Mouse (Mus musculus): ENCODE data around the gene Cant1. TPM values are rescaled to one million over a fixed set of nuclear protein-coding genes. Genes with fewer than 3 reads are reported as not detected.

Cant1 gene
- total RNA-seq (2021): 10 to 100 TPM; 37.4 to 40.7 TPM

- DNase-seq (ENCODE audit: low spot score in 2 of 2): peak; percentile 98 to 100
- intact Hi-C loops (cut with DNase I): no loop called here
These were observed at the start of gene Cant1 for GRCm38 (mm10) chr11:118418834-118419504. TSS of gene Cant1 (minus strand) at chr11:118419086.

GRCm38 (mm10) chr11:118467441-118468035 lies 48.7 kb upstream of the Cant1 start:
- intact Hi-C loops (cut with DNase I): no loop called here
- no peak for DNase-seq (ENCODE audit: low spot score in 2 of 2)

DNA sequence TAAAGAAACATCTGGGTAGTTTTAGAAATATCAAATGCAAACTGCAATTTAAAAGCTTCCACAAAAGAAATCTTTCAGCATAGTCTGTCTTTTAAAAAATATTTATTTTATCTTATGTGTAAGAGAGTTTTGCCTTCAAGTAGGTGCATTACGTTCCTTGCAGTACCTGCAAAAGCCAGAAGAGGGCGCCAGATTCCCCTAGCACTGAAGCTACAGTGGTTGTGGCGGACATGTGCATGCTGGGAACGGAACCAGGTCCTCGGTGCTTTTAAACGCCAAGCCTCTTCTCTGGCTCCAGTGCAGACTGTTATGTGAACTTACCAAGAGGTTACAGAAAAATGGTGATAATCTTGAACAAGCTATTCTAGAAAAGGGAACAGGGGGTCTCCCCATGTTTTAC lies 41.4 kb upstream of the Cant1 start:
- intact Hi-C loops (cut with DNase I): no loop called here
- no peak for DNase-seq (ENCODE audit: low spot score in 2 of 2)

GRCm38 (mm10) chr11:118459536-118459935 lies 40.6 kb upstream of the Cant1 start:
- intact Hi-C loops (cut with DNase I): no loop called here
- DNase-seq (ENCODE audit: low spot score in 2 of 2): no peak

GRCm38 (mm10) chr11:118459051-118459450 lies 40.2 kb upstream of the Cant1 start:
- intact Hi-C loops (cut with DNase I): no loop called here
- no peak for DNase-seq (ENCODE audit: low spot score in 2 of 2)

DNA sequence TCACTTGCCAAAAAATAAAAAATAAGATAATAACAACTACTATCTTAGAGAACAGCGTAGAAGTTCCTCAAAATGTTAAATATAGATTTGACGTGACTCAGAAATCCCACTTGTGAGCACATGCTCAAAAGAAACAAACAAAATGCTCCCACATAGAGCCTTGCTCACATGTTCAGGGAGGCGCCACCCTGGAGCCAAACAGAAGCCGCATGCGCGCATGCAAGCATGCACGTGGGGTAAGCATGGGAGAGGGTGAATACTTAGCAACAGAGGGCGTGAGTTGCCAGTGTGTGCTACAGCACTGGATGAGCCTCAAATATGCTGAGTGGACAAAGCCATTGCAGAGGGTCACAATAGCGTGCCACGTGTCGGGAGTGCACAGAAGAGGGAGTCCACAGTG lies 38.1 kb upstream of the Cant1 start:
- DNase-seq (ENCODE audit: low spot score in 2 of 2): peak; percentile 60 to 83
- intact Hi-C loops (cut with DNase I): no loop called here

DNA sequence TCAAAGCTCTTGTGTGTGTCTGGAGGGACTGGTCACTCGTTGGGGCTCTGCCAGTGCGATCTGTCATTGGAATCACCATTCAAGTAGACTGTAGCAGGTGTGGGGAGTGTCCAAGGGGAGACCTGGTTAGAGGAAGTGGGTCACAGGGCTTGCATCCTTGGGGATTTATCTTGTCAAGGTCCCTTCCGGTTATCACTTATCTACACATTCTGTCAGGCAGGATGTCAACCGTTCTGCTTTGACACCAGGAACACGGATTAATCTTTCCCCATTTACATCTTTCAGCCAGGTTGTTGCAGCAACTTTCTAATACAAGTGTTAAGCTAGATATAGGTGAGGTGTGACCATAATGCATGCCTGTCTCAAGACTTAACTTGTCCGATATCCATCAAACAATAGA lies 36.9 kb upstream of the Cant1 start:
- intact Hi-C loops (cut with DNase I): no loop called here
- no peak for DNase-seq (ENCODE audit: low spot score in 2 of 2)

DNA sequence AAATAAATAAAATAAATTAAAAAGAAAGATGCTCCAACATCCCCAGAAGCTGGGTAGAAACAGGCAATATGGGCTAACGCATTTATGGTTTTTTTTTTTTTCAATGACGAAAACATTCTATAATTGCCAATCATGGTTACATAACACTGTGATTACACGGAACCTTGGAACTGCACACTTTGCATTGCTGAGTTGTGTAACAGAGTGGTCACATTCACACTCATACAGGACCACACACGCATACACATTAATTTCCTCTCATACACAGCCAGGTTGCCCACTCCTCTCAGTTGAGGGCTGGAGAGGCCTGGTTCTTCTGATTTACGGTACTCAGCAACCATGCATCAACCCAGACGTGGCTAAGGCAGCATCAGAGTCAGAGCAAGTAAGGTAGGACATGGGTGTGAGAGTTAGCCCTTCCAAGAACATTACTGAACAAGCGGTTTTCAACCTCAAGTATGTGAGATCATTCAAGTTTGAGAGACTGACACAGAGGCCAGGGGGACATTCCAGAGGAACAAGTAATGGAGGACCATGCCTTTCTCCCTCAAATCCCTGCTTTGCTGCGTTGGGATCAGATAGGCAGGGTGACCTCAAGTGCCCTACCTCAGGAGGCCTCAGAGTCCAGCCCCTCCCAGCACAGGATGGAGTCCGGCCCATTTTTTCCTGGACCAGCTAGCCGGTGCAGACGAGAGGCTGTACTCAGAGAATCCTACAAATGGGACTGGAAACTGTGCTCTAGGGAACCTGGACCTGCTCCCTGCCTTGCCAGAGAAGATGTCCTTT lies 35.2 kb upstream of the Cant1 start:
- intact Hi-C loops (cut with DNase I): no loop called here
- DNase-seq (ENCODE audit: low spot score in 2 of 2): no peak

GRCm38 (mm10) chr11:118452955-118453354 lies 34.1 kb upstream of the Cant1 start:
- intact Hi-C loops (cut with DNase I): no loop called here
- no peak for DNase-seq (ENCODE audit: low spot score in 2 of 2)

- DNase-seq (ENCODE audit: low spot score in 2 of 2): no peak
- intact Hi-C loops (cut with DNase I): no loop called here
These were observed 32.3 kb upstream of the Cant1 start for GRCm38 (mm10) chr11:118451211-118451610.

DNA sequence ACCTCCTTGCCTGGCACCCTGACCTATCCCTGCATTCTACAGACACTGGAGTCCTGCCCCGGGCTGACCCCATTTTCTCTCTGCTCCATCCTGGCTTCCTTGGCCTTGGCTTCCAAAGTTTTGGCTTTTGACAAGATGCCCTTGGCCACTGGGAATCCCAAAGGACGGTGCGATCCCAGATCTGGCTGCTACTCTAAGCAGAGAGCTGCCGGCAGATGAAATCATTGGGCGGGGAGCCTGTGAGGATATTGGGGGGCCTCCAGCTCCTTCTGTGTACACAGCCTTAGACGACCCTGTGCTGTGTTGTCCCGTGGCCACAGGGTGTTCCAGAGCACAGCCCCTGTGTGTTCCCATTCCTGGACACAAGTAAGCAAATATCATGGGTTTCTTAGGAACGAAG lies 29.5 kb upstream of the Cant1 start:
- intact Hi-C loops (cut with DNase I): loop anchor here (5.0 kb wide), 1 partner anchor 289 kb away; no protein-coding TSS in a partner anchor

DNA sequence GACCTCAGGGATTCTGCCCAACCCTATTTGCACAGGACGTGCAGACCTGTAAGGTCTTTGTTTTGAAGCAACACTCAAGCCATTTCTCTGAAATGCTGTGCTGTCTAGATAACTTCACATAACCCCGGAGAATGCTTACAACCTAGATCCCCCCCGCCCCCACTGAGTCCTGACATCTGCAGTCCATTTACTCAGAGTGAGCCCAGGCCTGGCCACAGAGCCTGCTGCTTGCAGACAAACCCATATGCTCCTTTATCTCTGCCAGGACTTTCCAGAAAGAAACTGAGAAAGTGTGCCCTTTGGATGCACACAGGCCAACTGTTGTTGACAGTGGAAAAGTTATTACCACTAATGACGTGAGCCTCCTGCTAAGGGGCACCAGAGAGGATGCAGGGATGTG lies 28.5 kb upstream of the Cant1 start:
- DNase-seq (ENCODE audit: low spot score in 2 of 2): no peak
- intact Hi-C loops (cut with DNase I): loop anchor here (5.0 kb wide), 1 partner anchor 290 kb away; no protein-coding TSS in a partner anchor

More for the DNA sequence above, 29.5 kb upstream of the Cant1 start:
- DNase-seq (ENCODE audit: low spot score in 2 of 2): no peak

GRCm38 (mm10) chr11:118445843-118446242 lies 27.0 kb upstream of the Cant1 start:
- DNase-seq (ENCODE audit: low spot score in 2 of 2): peak; percentile 64 to 73
- intact Hi-C loops (cut with DNase I): loop anchor here (1.0 to 5.0 kb wide), 2 partner anchors 45 to 291 kb away; no protein-coding TSS in a partner anchor

DNA sequence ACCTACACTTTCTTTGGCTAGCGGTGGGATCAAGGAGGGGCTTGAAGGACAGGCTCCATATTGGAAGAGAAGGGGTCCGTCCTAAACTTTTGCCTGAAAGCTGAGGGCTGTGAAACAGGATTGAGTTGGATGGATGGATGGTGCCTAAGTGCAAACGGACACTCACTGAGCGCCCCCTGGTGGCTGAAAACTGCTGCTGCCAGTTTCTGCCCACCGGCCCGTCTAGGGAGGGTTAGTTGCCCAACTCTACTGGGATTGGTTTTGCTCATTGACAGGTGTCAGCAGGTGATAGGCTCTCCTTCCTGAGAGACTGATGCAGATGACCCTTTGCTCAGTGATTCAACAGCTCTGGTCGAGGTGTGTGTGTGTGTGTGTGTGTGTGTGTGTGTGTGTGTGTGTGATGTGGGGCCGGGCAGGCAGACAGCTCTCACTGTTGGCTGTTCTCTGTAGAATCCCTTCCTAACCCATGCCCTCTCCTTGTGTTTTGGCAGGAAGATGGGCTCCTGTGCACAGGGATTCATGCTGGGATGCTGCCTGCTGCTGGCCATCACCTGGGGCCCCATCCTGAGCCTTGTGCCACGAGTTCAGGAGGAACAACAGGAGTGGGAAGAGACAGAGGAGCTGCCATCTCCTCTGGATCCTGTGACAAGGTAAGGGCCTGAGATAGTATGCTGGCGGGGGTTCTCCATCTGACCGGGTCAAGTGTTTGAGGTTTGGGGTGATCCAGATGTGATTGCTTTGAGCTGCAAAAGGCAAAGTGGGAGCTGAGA lies 24.5 kb upstream of the Cant1 start:
- intact Hi-C loops (cut with DNase I): loop anchor here (1.0 kb wide), 1 partner anchor 19 kb away; no protein-coding TSS in a partner anchor
- DNase-seq (ENCODE audit: low spot score in 2 of 2): peak in 1 of 2 experiments; percentile 56

DNA sequence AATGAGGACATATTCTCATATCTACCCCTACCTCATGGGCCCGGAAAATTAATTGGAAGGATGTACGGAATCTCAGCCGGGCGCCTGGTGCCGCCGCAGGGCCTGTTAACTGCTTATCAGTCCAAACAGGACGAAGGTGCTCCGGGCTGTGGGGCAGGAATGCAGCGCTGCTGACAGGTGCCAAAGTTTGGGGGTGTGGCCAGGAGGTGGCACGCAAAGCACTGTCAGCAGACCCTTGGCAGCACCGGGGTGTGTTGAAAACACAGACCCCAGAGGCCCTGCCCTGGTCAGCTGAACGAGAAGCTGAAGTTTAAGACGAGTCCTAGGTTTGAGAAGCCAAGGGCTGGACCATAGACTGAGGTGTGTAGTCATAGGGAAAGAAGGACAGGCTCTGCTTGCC lies 23.8 kb upstream of the Cant1 start:
- no peak for DNase-seq (ENCODE audit: low spot score in 2 of 2)
- intact Hi-C loops (cut with DNase I): loop anchor here (1.0 kb wide), 1 partner anchor 18 kb away; no protein-coding TSS in a partner anchor

DNA sequence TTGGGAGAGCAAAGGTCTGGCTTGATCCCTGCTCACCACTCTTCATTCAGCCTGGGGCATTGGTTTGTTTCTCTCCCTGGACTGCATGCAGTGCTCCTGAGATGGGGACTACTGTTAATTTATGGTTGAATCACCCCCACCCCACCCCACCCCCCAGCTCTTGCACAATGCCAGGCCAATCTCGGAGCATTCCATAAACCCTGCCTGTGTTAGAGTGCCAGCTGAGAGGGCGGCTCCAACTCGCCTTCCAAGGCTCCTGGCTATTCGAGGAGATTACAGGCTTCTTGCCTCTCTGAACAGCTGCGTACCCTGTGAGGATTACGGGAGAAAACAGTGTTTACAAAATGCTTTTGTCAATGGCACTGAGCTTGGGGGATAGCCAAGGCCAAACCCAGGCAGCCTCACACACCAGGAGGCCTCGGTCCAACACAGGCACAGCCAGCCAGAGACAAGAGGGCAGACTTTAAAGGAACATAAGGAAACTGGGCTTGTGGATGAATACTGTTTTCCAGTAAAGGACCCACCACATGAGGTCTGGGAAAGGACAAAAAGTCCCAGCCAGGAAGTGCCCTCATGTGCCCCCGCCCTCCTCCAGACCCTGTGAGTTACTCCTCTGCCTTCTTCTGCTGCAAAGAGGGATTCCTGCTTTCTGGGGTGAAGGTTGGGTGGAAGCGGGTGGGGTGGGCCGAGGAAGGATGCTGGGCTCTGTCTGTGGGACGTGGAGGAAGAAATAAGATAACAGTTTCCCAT lies 20.0 kb upstream of the Cant1 start:
- DNase-seq (ENCODE audit: low spot score in 2 of 2): no peak
- intact Hi-C loops (cut with DNase I): no loop called here

- DNase-seq (ENCODE audit: low spot score in 2 of 2): no peak
- intact Hi-C loops (cut with DNase I): no loop called here
These were observed 17.6 kb upstream of the Cant1 start for GRCm38 (mm10) chr11:118436471-118436935.

GRCm38 (mm10) chr11:118434093-118434492 lies 15.2 kb upstream of the Cant1 start:
- intact Hi-C loops (cut with DNase I): no loop called here
- no peak for DNase-seq (ENCODE audit: low spot score in 2 of 2)

DNA sequence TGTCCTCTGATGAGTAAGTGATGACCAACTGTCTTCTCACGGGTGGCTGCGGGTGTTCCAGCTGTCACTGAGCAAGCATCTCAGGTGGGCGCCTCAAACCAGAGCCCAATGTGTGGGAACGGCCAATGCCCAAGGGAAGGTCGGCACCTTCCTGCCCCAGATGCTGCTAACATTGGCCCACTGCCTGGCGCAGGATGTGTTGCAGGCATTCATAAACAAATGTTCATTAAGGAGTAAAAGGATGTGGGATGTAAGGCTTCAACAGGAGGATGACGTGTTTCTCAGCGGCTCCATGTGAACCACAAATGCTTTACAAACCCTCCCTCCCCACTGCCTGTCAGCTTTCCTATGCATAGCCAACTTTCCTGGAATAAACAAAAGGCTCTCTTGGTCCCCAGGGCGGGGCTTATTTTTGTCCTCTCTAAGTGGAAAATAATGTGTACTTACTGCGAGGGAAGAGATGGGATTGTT lies 14.5 kb upstream of the Cant1 start:
- no peak for DNase-seq (ENCODE audit: low spot score in 2 of 2)
- intact Hi-C loops (cut with DNase I): no loop called here

Measured in left cerebral cortex, postnatal 25 days (tissue).